Mouse (Mus musculus) testis, postnatal 14 days (tissue): ENCODE measurements at regions not wholly inside any gene's neighbourhood (a gene's known extent, or its start where the extent isn't known, plus 50 kb on each side); places are given as distances from the start of the nearest gene placed in this dataset.

ENCODE experiments used
- DNase-seq: peaks from one replicate; pipeline ENCODE4 v3.0.0; 2021; ENCODE audit warnings: low spot score

DNA sequence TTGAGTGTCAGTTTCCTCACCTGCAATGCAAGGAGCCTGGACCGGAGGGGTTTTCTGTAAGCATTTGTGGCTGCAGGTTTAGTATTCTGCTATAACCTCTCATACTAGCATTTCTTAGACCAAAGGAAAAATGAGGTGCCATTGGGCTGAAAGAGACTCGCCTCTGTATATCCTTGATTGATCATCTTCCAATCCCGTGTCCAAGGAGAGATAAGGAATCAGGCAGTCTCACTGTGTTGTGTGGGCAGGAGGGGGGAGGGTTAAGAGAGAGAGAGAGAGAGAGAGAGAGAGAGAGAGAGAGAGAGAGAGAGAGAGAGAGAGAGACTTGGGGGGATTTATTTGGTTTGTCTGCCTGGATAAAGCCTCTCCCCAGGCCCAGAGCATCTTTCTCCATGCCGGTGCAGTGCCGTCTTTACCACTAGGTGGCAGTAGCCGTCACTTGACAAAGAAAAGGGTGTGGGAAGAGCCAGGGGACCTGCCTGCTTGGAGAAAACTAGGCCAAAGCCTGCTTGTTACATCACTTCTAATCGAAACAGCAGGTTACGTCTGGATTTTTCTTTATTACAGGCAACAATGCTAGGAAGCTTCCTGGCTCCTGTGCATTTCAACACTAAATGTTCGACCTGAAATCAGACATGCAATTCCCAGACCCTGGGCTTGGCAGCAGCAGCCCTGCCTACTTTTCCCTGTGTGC, 56.1 kb upstream of the Ces5a start:
- DNase-seq, result peak; percentile 80

DNA sequence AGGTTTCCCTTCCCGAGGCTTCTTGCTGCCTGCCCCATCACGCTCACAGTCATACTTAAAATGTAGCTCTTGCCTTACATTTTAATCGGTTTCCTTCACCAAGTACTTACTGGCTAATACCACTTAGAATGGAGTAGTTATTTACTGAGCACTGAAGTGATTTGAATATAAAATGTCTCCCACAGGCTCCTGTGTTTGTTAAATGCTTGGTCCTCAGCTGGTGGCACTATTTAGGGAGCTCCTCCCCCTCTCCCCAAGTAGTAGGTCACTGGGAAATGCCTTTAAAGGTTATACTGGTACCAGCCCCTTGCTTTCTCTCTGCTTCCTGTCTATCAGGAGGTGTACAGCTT, 56.6 kb upstream of the Ces5a start:
- DNase-seq, result no peak

DNA sequence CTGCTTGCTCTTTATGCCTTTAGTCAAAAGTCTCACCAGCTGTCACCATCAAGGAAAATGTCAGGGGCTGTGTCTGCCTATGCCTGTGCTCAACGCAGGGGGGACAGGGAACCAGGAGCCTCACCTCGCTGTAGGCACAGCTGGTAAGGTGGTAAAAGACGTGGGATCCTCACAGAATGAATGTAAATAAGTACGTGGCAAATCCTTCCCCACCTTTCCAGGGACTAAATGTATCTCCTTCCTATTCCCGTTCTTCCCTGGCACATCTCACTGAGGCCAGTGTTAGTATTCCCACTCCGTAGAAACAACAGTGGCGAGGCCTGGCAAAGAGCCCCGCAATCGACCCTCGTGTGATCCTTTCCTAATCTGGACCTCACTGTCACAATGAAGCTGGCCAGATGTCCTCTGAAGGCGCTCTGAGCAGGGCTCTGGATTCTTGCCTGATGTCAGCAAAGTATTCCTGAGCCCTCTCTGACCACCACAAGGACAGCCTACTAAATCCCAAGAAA, 63.0 kb upstream of the Ces5a start:
- DNase-seq, result no peak

DNA sequence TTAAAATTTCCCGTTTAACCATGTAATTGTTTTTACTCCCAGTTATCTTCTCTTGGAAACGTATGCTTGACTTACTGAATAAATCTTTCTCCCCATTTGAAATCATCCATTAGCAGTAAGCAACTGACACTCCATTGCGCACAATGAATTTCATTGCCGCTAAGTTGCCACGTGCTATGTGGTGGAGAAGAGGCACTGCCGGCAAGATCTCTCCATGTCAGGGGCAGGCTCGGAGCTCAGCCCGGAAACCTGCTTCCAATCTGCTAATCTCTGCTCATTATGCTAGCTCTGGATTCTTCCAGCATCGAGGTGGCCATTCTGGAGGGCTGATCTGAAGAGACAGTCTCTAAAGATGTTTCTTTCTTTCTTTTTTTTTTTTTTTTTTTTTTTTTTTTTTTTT, 63.7 kb upstream of the Ces5a start:
- DNase-seq, result no peak

DNA sequence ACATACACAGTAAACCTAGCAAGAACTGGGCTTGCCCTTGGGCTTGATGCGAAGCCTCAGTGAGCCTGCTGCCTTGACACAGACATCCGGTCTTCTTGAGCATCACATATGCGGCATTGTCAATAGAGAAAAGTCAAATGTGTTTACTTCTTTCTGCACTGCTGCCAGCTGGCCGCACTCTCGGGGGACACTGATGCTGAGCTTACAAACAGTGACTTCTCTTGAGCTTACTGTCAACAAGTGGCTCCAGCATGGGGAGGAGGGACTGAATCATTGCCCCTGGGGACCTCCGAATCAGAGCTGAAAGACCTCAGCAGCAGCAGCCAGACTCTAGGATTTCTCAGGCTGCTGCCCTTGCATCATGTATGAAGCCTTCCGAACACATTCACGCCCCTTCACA, 64.1 kb upstream of the Ces5a start:
- no peak for DNase-seq

DNA sequence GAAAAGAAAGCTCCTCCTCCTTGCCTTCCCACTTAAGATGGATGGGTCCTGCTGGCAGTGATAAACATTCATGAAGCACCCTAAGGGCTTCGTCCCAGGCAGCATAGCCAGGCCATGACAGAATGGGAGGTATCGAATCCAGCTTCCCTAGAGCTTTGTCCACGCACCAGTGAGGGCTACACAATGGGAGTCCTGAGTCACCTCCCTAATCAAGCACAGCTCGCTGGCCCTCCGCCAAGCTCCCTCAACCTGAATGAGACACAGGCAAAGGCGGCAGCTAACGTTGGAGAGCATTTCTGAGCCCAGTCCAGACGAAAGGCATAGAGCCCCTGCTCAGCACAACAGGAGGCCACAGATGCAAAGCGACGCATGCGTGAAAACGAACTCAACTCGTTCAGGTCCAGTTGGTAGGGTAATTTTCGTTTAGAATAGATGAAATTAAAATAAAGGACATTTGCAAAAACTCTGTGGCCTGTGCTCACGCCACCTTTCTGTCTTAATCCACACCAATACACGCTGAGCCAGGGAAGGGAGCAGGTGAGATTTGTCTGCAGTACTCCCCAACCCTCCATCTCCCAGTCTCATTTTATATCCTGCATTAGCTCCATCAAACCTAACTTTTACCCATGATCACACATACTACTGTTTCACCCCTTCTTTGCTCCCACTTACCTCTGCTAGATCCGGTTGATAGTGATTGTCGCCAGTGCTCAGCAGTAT, 91.3 kb upstream of the Ces5a start:
- DNase-seq, result peak; percentile 19

DNA sequence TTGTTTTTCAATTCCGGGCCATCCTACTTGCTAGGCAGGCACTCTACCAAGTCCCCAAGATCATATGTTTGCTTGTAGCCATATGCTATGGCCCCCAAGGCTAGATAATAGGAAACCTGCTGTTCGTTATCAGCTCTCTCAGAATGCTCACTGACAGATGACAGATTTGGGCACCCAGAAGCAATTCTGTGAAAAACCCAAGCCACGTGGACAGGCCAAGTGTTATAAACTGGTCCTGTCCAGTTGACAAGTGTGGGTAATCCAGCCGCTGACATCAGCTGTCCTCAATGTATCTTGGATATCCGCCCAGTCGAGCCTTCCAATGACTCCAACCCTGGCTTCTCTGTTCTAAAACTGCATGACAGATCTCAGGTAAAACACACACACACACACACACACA, 92.0 kb upstream of the Ces5a start:
- no peak for DNase-seq

DNA sequence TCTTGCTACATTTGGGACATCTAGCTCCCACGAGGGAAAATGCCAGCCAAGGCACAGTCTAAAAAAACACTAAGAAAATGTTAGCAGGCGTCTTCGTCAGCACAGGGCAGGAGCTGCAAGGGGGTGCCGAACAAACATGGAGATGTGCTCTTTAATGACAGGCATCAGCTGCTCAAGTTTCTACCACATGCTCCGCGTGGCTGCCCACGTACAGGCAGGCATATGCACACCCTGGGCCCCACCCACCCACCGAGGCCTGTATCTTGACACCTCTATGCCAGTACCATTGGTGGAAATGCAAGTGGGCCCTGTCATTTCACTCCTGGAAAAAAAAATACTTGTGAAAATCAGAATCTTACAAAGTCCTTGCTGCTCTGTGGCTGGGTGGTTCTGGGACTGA, 97.3 kb upstream of the Ces5a start:
- no peak for DNase-seq

DNA sequence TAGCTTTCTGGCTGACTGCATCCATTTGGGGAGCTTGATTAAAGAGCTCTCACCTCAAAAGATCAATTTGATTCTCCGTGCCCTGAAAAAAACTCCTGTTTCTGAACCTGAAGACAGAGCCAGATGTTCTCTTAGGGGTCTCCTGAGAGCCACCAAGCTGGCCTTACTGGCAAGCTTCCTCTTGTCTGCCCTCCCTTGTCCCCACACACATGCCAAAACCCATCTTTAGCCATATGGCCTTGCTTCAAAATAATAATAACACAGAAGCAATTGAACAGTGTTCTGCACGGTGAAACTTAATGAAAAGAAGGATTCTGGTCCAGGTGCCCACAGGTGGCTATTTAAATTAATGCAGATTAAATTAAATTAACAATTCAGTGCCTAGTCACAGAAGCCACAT, 107.1 kb upstream of the Ces5a start:
- no peak for DNase-seq

DNA sequence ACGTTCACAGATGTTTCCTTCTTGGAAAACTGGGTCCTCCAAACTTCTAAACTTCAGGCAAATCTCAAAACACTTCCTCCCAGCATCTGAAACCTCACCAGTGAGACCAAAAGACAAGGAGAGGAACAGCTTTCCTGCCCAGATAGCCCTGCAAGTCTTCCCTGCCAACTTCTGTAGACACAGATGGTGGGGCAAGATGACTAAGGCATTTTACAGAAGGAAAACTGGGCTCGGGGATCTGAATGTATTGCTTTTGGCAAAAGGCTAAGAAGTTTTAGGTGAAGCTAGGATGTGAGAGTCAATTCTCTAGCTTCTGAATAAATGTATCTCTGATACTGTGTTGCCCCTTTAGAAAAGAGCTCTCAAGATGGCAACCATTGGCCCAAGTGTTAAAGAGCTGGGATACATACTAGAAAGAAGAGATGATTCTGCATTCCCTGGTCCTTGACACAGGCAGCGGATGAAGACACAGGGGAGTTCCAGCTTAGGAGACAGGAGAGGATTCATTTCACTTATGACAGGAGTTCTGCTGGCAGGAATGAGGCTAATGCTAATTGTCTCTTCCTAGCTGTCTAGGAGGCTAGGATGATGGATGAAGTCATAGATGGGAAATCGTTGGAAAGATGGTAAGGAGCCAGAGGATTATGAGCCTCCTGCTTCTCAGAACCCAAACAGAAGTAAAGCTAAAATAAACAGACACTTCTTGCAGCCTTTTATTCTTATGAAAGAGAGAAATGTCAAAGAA, 108.0 kb upstream of the Ces5a start:
- DNase-seq, result no peak

DNA sequence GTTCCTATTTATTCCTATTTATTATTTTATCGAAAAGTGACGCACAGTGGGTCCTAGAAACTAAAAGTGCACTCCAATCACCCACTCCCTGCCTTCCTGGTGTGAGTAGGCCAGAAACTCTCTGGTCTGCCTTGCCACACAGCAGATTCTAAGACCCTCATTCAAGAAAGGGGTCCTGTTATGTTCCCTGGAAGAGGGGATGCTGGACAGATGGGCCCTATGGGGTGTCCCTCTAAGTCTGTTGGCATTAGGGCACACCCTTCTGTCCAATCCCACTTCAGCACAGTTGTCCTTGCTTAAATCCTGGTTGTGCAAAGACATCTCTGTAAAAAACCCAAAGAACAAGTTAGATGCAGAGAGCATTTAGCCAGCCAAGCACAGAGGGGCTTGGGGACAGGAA, 117.8 kb upstream of the Ces5a start:
- no peak for DNase-seq

DNA sequence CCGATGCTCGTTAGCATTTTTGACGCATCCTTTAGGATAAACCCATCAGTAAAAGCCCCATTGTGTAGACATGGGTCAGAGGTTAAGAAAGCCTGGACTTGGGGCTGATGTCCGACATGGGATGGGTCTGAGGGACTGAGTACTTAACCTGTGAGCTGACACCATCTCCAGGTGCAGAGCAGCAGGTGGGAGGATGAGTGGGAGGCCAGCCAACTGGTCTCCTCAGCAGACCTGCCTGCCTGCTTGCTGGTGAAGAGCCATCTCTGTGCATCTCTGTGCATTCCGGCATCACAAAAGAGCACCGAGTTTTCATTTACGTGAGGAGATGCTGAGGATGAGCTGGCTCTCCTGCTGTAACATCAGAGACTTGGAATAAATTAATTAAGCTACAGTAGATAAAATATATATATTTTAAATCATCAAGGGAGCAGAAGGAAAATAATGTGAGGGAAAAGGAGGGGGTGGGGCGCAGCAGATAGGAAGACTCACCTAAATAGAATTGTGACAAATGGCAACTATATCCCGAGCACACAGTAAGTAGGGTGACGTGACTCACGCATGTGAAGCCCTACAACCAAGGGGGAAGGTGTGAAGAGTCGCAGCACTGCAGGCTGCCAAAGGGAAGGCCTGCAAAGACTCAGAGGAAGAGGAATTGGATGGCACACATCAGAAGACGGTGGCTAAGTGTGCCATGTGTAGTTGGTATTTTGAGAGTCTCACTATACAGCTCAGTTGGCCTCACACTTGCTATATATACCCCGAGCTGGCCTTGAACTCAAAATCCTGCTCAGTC, 118.5 kb upstream of the Ces5a start:
- no peak for DNase-seq

DNA sequence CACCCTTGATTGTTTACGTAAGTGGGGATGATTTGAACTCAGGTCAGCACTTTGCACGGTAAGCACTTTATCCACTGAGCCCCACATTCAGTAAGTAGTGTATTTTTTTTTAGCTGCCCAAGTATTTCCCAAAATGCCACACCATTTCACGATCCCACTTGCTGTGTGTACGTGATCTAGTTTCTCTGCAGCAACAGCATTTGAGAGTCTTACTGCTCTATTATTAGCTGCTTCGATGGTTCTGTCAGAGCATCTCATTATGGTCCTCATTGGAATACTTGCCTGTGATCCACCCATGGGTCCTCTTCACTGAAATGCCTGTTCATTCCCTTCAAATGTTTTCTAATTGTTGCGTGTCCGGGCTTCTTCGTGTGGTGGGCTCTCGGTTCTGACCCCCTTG, 120.1 kb upstream of the Ces5a start:
- DNase-seq, result no peak

DNA sequence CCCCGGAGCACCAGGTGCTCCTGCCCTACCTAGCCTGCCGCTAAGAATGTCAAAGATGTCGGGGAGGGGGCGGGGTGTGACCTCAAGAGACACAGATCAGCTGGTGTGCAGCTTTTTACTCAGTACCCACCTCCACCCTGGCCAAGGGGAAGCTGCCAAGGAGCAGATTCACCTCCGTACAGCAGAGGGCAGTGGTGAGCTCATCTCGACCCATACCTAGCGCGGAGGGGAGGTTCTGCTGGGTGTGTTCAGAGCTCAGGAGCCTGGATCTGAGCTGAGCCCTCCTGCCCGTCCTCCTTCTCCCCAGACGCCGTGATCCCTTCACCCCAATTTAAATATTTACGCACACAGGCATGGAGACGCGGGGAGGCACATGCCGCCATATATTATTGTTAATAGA, 126.1 kb upstream of the Ces5a start:
- peak; percentile 73 for DNase-seq

DNA sequence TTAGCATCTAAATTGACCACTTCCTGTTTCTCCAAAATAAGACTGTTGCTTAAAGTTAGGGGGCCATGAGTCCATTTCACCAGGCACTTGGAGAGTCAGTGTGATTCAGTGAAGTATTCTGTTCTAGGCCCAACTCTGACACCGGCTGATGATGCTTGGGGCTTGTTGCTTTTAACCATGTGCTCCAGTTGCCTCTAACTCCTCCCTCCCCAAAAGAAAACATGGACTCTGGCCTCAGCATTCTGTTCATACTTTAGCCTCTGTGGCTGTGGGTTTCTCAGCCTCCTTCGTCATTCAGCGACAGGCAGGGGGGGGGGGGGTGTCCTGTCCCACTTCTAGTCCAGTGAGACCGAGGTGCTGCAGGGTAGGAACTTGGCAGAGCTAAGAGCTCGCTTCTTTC, 126.6 kb upstream of the Ces5a start:
- DNase-seq, result no peak

DNA sequence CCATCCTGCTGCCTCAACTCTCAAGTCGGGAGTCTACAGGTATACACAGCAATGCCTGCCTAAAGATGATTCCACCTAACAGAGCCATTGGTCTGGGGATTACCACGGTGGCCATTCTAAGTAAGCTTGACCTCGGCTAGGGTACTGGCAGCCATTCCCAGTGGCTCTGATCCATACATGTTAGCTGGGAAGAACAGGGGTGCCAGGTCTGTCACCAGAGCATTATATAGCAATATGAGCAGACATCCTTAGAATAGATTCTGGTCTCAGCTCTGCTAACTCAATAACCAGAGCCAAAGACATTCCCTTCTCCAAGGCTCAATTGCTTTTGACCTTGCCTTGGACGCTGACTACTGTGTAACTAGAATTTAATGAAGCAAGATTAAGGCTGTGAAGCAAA, 128.2 kb upstream of the Ces5a start:
- DNase-seq, result no peak

DNA sequence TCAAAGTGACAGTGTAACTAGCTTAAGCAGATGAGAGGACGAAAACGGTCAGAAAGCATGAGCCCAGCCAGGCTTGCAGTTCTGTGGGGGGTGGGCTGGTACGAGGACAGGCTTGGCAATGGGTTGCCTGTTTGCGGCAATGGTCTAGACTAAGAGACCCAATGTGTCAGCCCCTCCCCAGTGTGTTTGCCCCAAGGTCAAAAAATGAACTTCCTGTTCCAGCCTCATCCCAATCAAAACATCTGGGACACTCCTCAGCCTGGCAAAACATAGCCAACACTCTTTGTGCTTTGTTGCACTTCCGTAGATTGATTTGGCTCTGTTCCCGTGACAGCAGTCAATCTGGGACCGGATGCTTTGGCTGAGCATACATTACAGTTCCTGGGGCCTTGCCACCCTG, 132.7 kb upstream of the Ces5a start:
- no peak for DNase-seq

DNA sequence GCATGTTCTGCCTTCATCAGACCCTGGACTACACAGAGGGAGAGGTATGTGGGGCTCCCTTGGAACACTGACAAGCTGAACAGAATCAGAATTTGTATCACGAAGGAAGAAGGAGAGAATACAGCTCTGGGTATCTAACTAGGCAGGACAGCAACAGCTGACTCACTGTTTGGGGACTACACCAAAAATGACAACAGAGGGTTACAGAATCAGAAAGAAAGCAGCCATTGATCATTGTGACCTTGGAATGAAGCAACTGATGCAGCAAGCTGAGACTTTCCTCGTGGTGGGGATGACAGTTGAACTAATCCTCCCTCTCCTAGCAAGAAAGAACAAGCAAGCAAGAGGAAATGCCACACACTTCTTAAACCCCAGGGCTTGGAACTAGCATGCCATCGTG, 135.0 kb upstream of the Gnao1 start:
- DNase-seq, result no peak

DNA sequence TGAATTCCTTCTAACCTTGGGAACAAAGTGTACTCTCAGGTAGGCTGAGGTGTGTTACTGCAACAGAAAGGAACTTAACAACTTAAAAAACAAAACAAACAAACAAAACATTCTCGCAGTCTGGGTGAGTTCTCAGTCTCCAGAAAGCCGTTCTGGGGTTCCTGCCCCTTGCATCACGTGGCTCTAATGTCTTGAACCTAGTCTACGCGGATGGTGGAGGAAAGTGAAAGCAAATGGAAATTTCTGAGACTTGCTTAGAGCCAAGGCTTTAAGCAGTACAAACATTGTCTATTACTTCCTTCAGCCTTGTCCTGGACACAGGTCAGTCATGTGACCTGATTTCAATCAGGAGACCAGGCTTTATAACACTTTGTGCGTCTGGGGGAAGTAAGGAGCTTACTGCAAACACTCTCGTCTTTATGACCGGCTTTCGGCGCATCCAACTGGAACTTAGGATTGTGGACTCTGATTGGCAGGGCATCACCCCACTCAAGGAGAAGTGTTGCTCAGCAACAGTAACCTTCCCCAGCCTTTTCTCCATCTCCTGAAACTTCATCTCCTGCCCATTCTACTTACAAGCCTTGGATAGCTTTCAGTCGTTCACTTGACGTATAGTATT, 125.9 kb upstream of the Gnao1 start:
- no peak for DNase-seq

DNA sequence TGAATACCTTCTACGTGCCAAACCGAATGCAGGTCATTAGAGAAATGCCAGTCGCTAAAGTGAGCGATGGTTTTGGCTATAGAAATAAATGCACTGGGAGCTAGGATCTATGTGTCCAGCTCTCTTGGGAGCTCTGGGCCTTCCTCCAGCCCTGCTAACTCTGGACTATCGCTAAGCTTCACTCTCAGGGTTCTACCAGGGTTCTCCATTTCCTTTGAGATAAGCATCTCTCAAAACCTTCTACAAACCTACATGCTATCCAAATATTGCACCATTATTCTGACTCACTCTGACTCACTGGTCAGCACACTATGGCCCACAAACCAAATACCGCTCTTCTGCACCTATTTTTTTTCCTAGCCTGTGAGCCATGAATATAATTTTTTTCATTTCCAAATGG, 125.4 kb upstream of the Gnao1 start:
- DNase-seq, result no peak

DNA sequence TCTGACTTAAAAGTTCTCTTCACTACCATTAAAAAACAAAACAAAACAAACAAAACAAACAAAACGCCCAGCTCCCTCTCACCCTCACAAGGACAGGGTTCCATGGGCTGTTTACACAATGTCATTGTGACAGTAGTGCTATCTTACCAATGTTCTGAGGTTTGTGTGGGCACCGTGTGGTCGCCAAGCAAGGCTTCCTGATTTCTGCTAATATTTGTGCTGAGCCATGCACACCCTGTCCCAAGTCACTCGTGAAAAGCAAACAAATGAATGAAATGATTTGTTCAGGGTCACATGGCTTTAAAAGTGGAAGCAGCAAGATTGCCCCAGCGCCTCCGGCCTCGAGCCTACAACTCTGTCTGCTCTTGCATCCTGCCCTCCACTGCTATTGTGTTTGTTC, 120.9 kb upstream of the Gnao1 start:
- no peak for DNase-seq
